Mouse (Mus musculus) heart, adult 11 months (tissue): ENCODE data around the gene Tuba1b.
A peak's percentile ranks its signal among the peaks of the same experiment; 100 is the strongest.
"Not testable (repeated sequence)": the region's sequence is repeated elsewhere in the genome, so short reads cannot be mapped to it uniquely, and the experiment has no call there.

ENCODE experiments used
- DNase-seq: peaks from one replicate; pipeline ENCODE4 v3.0.0; 2022

The Tuba1b gene

DNA sequence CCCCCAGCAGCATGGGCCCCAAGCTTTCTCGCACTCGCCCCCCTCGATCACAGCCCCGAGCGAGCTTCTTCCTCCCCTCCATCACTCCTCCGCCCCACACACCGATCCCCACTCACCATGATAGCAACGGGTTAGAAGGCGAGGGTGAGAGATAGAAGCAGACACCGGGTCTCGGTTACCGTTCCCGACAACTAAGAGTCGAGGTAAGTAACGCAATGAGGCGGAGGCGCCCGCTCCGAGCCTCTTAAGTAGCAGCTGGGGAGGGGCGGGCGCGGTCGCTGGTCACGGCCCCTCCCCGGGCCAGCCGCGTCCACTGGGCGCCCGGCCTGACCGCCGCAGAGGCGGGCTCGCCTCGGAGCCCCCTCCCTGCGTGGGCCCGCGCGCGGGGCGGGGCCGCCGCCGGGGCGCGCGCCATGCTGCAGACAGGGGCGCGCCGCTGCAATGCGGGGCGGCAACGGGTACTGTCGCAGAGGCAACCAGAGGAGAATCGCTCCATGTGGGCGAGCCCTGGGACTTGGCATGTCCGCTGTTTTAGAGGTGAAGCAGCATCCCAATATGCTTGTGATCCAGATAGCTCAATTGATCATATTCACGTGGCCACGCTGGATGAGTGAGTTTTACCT, at the start of gene Tuba1b:
TSS of gene Tuba1b (minus strand) at position 349 of the 623 bp plus-strand sequence.
- peak; percentile 100 for DNase-seq

DNA sequence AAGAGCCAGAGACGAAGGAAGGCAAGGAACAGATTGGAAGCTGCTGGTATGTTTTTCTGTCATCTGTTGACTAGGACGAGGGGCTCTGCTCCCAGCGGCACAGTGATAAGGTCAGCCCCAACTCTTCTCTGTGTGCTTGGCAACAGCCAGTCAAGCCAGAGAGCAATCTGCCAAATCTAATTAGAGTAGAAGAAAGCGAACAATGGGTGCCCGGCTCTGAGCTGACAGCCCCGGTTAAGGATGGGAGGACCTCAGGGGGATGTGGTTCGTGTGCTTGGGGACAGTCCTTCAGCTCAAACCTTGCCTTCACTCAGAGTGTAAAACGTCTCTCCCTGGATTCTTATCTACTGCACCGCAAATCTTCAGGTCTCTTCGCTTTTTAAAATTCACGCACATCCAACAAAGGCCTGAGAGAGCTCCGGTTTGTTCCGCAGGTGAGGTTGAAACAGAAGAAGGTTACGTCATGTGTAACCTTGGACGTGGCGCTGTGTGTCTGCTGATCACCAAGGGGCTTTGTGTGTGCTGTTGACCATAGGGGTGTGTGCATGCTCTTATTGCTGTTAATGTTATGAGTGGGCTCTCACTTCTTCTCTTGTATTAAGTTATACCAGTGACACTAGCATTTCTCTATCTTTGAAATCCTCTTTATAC, 49.2 kb upstream of the Tuba1b start:
- peak; percentile 88 for DNase-seq

DNA sequence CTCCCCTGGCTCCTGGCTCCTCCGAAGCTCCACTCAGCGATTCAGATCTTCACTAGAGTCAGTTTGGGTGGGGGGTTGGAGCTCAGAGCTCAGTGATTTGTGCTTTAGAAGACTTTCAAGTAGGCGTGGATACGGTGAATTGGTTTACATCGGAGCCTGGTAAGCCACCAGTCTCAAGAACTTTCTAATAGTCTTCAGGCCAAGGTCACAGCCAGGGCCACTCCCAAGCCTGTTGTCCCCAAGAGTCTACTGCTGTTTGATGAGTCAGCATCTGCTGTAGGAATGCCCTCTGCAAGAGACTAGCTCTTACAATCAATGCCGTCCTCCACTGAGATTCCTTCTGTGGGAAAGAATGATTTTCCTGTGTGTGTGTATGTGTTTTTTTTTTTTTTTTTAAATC, 47.7 kb upstream of the Tuba1b start:
- DNase-seq: peak; percentile 91

DNA sequence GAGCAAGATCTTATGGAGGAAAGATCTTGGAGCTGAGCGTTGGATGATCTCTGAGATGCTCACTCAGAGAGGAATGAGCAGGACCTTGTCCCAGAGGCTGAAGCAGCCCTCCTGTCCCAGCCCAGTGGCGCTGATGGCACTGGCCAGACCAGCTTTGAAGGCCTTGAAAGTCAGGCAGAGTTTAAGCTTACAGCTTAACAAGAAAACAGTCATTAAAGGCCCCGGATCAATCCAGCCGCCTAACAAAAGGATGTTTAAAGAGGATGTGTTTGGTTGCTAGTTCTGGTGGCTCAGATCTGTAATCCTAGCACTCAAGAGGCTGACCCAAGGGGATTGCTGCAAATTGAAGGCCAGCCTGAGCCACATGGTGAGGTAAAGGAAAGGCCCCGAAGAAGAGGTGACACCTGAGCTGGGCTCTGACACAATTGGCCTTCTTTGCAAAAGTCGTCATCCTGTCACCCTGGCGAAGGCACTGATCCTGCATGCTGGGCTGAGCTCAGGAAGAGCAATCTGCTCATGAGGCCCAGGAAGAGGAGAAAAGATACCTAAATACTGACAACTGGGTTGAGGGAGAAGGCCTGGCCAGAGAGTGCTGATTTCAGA, 45.7 kb upstream of the Tuba1b start:
- DNase-seq: peak; percentile 80

DNA sequence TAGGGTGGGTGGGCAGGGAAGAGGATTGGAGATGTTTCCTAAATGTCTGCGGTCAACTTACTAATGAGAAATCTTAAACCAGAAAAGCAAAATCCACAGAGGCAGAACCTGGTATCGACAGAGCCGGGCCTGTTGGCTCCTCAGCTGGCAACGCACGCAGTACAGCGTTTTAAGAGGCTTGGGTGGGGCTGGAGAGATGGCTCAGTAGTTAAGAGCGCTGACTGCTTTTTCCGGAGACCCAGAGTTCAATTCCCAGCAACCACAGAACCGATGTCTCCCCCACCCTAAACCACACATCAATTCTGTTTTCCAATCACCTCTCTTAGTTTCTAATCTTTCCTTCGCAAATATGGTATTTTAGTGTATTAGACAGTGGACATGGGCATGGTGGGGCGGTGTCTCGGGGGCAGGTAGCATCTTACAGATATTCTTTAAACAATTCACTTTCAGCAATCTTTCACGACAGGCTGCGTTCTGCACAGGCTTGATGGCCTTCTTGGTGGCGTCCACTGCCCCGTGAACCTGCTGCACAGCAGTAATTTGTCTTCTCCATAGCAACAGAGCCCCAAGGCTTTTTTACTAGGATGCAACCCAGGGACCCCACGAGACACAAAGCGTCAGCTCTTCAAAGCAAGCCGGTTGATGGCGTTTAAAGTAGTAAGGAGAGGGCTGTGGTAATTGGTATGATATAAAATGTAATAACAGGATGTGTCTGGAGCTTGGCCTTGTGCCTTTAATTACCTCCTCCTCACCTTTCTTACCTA, 44.2 kb upstream of the Tuba1b start:
- DNase-seq: peak; percentile 77

DNA sequence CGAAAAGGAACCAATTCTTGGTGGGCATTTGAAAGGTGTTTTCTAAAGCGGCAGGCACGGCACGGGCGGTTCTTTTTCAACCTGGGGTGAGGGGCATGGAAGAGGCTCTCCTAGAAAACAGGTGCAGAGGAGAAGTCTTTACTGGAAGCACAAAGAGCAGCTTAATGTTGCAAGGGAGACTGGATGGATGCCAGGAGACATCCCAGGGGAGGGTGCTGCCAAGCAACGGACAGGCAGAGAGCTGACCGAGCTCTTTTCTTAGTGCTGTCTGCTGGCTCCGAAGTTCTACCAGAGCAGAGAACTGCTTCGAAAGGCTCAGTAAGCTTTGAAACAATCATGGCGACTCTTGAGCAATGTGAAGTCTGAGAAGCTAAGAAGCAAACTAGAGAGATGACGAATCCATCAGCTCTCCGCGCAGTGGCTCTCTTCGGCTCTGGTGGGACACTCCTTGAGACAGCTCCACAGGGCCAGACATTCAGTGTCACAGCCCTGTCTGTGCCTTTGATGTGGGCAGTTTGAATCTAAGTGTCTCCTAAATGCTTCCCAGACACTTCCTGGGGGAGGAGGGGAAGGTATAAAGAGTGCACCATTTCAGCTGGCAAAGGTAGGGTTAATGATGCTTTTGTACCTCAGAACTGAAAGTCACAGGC, 43.5 kb upstream of the Tuba1b start:
- peak; percentile 98 for DNase-seq

DNA sequence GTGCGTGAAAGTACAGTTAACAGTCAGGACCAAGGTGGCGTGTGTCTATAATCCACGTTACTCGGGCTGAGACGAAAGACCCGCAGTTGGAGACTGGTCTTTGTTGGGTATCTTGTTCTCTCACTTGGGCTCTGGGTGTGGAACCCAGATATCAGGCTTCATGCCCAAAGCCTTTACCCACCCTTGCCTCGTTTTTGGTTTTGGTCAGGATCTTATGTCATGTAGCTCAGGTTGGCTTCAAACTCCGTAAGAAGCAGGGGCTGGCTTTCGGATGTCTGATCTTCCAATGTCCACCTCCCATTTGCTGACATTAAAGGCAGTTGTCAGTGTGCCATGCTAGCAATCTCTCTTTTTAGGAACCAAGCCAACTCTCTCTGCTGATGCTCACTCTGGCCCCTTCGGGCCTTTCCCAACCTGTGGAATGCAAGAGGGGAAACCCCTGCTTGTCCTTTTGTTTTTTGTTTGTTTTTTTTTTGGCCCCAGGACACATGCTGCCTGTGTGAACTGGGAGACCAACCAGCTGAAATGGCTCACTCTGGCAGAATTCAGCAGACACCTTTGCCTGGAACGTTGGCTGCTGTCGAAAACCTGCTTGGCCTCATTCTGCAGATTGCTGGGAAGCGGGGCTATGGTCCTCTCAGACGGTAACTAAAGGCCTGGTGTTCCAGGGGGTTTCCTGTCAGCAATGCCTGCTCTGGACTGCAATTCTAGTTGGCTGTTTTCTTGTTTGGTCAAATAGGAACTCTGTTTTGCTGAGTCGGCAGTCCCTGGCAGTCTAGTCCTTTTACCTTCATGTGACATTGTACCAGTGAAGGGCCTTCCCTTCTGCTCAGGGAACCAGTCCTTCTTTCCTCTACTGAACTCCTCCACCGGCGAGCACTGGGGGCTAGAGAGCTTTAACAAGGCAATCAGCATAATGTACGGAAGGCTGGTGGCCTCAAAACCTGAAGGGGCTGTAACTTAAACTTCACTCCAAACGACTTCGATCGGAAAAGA, 42.7 kb upstream of the Tuba1b start:
- DNase-seq: peak; percentile 89

DNA sequence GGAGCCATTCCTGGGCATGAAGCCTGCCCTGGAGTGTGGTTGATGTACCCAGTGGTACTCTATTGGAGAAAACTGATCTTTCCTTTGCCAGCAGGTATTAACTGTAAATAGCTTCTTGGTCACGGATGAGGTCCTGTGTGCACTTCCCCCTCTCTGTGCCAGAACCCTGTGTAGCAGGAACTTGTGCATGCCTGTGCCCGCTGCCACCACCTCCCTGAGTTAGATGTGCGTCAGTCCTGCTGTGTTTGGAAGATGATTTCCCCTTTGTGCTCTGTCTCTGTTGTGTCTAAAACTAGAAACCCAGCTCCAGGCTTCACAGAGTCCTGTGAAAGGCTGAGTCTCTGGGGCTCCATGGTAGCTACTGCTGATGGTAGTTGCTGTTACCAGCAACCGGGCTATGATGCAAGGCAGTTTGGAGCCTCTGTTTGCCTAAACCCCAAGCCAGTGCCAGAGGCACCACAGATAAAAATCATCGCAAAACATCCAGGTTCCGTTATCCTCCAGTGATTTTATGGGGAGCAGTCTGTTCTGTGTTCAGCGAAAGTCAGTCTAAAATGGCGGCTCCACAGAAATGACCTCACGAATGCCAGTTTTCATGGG, 38.8 kb upstream of the Tuba1b start:
- no peak for DNase-seq

DNA sequence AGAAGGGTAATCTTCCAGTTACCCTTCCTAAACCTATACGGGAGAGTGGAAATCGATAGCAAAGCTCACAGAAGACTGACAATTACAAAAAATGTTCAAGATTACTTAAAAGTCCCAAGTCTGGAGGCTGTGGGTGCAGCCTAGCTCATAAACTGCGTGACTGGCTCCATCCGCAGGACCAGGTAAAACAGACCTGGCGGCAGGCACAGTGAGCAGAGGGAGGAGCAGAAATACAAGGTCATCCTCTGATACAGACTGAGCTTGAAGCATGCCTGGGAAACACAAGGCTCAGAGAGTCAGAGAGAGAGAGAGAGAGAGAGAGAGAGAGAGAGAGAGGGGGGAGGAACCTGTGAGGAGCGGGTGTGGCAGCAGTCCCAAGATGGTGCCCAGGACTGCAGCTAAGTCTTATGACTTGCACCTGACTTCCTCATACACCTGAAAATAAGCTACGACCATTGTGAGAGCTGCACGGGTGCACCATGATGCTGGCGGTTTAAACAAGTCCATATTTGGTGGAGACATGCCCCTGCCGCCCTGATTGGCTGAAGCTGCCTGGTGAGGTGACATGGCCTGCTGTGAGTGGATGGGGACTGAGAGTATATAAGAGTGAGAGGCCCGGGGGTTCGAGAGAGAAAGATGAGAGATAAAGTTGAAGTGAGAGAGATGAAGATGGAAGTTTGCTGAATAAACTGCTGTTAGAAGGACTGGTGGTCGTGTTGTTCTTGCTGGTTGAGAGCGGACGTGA, 37.4 kb upstream of the Tuba1b start:
- not testable (repeated sequence) for DNase-seq

DNA sequence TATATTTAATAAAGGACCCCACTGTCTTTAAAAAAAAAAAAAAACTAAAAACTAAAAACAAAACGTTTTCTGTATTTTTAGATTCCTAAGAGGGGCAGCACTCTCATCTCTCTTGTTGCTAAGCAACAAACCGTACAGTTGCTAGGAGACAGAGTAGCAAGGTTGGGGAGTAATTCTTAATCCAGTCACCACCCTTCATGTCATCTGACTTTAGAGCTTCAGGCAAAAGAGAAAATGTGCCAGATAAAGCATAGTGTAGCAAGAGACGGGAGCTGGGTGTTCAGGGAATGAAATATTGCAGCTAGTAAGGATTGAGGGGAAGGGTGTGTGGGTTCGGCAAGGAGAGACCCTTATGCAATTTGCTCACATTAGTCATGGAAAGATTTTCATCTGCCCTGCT, 36.7 kb upstream of the Tuba1b start:
- no peak for DNase-seq

DNA sequence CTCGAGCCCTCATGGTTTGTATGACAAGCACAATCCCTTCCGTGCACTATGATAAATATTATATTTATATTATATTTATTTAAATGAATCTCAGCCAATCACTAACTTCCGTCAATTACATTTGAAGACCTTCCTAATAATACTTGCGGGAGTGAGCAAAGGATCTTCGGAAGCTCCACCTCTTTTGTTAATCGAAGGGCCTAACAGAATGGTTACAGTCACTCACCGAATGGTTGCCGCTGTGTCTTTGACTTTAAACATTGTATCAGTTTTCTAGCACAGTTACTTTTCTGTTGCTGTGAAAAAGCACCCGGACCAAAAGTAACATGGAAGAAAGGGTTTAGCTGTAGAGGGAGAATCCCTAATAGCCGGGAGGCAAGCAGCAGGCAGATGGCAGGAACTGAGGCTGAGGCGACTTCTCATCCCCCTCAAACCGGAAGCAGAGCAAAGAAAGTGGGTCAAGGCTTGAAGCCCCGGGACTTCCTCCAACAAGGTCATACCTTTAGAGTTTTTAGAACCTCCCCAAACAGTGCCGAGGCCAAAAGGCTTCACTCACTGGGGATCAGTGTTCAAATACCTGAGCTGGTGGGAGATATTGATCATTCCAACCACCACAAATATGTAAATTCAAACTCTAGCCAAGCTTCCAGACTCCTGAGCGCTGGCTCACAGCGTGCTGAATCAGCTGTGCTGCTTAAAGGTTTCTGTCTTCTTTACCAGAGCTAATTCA, 35.2 kb upstream of the Tuba1b start:
- DNase-seq: no peak

DNA sequence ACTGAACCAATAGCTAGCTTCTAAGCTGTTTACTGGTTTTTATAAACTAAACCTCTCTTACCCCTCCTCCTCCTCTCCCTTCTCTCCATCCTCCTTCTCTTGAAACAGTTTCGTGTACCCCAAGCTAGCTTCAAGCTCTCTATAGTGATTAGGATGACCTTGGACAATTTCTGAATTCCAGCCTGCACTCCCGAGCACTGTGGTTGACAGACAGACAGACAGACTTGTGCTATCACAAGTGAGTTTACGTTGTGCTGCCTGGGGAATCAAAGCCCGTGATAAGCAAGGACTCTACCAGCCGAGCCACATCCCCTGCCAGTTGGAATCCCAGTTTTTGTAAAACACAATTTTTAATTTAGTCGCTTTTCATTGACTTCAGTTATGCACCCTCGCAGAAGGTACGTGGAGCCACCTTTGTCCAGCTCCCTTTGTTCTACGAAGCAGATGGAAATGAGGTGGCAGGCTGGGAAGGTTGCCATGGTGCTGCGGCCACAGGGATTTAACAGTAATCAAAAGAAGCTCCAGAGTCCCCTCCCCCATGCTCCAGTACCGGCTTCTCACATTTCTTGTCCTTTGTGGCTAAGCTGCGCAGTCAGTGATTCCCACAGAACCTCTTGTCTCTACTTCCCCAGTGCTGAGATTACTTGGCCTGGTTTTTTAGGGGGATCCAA, 34.5 kb upstream of the Tuba1b start:
- DNase-seq: no peak

DNA sequence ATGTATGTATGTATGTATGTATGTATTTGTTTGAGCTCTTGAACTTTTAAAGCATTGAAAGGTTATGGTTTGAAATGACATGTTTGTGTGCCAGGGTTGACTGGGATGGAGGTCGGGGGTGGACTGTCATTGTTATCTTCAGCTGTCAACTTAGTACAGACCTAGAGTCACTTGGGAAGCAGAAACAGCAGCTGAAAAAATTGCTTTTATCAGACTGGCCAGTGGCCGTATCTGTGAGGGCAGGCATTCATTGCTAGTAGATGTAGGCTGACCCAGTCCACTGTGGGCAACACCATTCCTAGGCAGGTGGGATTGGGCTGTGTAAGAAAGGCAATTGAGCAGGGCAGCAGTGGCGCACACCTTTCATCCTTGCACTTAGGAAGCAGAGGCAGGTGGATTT, 25.2 kb upstream of the Tuba1b start:
- DNase-seq: no peak

DNA sequence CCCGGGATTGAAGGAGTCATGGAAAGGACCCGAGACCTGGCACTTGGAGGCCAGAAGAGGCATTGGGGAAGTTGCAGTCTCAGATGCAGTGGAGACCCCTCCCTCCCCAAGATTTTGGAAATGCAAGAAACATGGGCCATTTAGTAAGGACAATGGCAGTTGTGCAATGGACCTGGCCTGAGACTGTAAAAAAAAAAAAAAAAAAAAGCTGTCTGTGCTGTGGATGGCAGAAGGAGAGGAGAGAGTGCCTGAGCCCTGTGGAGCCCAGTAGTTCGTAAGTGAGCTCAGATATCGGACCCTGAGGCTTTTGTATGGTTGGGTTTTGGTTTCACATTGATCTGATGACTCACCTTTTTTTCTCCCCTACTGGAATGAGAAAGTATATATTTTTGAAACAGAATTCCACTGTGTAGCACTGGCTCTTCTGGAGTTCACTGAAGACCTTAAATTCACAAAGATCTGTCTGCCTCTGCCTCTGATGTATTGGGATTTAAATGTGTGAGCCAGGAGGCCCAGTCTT, 24.6 kb upstream of the Tuba1b start:
- no peak for DNase-seq

DNA sequence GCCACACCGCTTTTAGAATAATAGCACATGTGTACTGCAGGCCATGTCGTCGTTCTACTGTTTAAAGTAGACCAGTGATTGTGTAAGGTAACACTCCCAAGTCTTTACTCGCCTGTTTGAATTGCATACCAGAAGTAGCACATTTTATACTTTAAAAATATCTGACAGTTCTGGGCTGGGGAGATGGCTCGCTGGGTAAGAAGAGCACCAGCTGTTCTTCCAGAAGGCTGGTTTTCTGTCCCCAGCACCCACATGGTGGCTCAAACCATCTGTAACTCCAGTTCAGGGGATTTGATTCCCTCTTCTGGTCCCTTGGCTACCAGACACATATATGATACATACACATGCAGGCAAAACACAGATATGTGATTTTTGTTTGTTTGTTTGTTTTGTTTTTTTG, 23.1 kb upstream of the Tuba1b start:
- no peak for DNase-seq

DNA sequence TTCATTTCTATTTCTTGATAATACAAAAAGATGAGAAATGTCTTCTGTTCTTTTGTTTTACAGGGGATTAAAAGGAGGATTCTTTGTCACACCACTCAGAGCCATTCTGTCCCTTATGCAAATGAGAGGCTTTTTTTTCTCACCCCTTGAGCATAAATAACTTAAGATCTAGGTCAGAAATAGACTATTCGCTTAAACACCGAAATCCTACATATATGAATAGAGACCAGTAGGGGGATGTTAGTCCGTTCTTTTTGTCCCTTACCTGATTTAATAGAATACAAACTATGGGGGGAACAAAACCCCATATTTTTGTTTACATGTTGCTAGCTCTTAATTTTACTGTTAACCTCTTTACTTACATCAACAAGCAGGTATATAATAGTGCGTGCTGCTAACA, 21.6 kb upstream of the Tuba1b start:
- DNase-seq: no peak

DNA sequence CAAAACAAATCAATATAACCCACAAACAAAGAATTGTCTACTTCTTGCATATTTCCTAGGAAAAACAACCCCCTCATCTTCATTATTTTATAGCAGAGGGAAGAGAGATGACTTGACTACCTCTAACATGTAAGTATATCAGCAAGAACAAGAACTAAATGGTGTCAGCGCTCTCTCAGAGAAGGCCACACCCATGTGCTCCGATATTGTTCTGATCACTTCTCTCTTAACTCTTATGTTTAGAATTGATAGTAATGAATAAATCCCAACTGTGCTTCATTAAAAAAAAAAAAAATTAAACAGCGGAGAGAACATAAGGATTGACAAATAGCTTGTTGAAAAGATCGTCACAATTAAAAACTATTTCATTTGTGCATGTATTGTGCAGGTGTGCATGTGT, 21.0 kb upstream of the Tuba1b start:
- no peak for DNase-seq

DNA sequence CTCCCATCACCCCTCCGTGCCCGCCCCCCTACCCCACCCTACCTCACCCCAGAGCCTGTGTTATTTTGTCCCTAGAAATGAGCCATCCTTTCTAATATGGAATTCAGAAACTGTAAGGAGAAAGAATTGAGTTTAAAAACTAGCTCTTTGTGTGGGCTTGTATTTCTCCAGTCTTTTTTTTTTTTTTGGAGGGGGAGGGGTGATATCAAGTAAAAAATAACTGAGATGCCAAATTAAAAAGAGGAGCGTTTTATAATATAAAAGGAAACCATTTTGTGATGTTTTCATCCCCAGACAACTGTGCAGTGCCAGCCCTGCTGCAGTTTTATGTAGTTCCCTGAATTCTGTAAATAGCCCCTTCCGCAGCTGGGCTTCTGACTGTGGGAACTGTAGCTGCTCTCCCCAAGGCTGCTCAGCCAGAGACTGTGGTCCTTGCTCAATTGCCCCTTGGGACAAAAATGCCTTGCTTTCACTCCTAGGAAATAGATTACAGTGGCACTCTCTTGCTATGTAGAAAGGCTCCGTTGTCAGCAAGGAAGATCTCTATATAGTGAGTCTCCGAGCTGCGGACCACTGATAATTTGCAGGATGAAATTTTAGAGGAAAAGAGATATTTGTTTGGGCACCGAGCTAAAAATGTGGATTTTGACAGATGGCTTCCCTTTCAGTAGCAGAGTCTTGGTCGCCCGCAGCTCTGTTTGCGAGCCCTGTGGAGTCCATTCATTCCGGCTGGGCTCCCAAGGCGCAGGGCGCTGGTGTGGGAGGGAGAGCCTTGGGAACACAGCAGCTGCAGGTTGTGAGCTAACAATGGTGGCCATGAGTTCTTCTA, 20.3 kb upstream of the Tuba1b start:
- no peak for DNase-seq
